Mouse (Mus musculus): ENCODE results near the gene Trib2. TPM values are rescaled to one million over a fixed set of nuclear protein-coding genes. Genes with fewer than 3 reads are reported as not detected.
A peak's percentile ranks its signal among the peaks of the same experiment; 100 is the strongest.

The Trib2 gene
- polyA plus RNA-seq, 1 experiment from 2014 or later = 33.6 TPM

GRCm38 (mm10) chr12:15812139-15812962, 4.4 kb downstream of the Trib2 start:
- Histone ChIP-seq H3K27ac (peak overlapping the region; percentile 30; the same call in 1 of the 2 replicates), H3K9me3 (no peaks in the 10 kb centered on the region), H3K27me3 (ENCODE audit: poor library complexity, severe bottlenecking) (no peaks in the 10 kb centered on the region), H3K4me1 (peaks cover 47% of the 10 kb centered on the region), H3K36me3 (replicated peaks) (peaks cover 29% of the 10 kb centered on the region), H3K4me3 (peak overlapping the region; percentile 80)
- no peak for DNase-seq (ENCODE audit: extremely low spot score, low spot score)
- WGBS = 82% methylated on average over 6 of the region's 6 CpGs

- H3K9me3 ChIP-seq = no peaks in the 10 kb centered on the region
- H3K27me3 ChIP-seq (ENCODE audit: poor library complexity, severe bottlenecking) = no peaks in the 10 kb centered on the region
- no peak for DNase-seq (ENCODE audit: extremely low spot score, low spot score)
- peak overlapping the region; percentile 80 for H3K4me3 ChIP-seq
- H3K27ac ChIP-seq = peak overlapping the region; percentile 30; the same call in 1 of the 2 replicates
- H3K36me3 ChIP-seq (replicated peaks) = peaks cover 36% of the 10 kb centered on the region
- 34% methylated on average over 4 of the region's 4 CpGs for WGBS
- peaks cover 42% of the 10 kb centered on the region for H3K4me1 ChIP-seq
Observed at GRCm38 (mm10) chr12:15811682-15812081, 5.0 kb downstream of the Trib2 start.

GRCm38 (mm10) chr12:15810926-15811325, 5.8 kb downstream of the Trib2 start:
- no peaks in the 10 kb centered on the region for H3K9me3 ChIP-seq
- 23% methylated on average over 7 of the region's 7 CpGs for WGBS
- H3K36me3 ChIP-seq (replicated peaks) = peaks cover 43% of the 10 kb centered on the region
- H3K4me3 ChIP-seq = peak overlapping the region; percentile 80; the same call in 1 of the 2 replicates
- DNase-seq (ENCODE audit: extremely low spot score, low spot score) = no peak
- no peaks in the 10 kb centered on the region for H3K27me3 ChIP-seq (ENCODE audit: poor library complexity, severe bottlenecking)
- peak overlapping the region; percentile 68 for H3K27ac ChIP-seq
- peaks cover 42% of the 10 kb centered on the region for H3K4me1 ChIP-seq

GRCm38 (mm10) chr12:15809657-15810056, 7.1 kb downstream of the Trib2 start:
- no peaks in the 10 kb centered on the region for H3K9me3 ChIP-seq
- peaks cover 56% of the 10 kb centered on the region for H3K36me3 ChIP-seq (replicated peaks)
- no peak for DNase-seq (ENCODE audit: extremely low spot score, low spot score)
- WGBS = 77% methylated on average over 7 of the region's 7 CpGs
- no peak overlapping the region for H3K4me3 ChIP-seq
- no peak overlapping the region for H3K27ac ChIP-seq
- H3K27me3 ChIP-seq (ENCODE audit: poor library complexity, severe bottlenecking) = no peaks in the 10 kb centered on the region
- H3K4me1 ChIP-seq = peaks cover 42% of the 10 kb centered on the region

GRCm38 (mm10) chr12:15809249-15809648, 7.5 kb downstream of the Trib2 start:
- Histone ChIP-seq H3K4me3 (no peak overlapping the region), H3K36me3 (replicated peaks) (peaks cover 60% of the 10 kb centered on the region), H3K27ac (no peak overlapping the region), H3K4me1 (peaks cover 42% of the 10 kb centered on the region), H3K27me3 (ENCODE audit: poor library complexity, severe bottlenecking) (no peaks in the 10 kb centered on the region), H3K9me3 (no peaks in the 10 kb centered on the region)
- 96% methylated on average over 4 of the region's 4 CpGs for WGBS
- no peak for DNase-seq (ENCODE audit: extremely low spot score, low spot score)

- no peak for DNase-seq (ENCODE audit: extremely low spot score, low spot score)
- Histone ChIP-seq H3K4me3 (no peak overlapping the region), H3K9me3 (no peaks in the 10 kb centered on the region), H3K4me1 (peaks cover 36% of the 10 kb centered on the region), H3K36me3 (replicated peaks) (peaks cover 70% of the 10 kb centered on the region), H3K27me3 (ENCODE audit: poor library complexity, severe bottlenecking) (no peaks in the 10 kb centered on the region), H3K27ac (no peak overlapping the region)
- 92% methylated on average over 5 of the region's 5 CpGs for WGBS
Observed at GRCm38 (mm10) chr12:15808186-15808800, 8.4 kb downstream of the Trib2 start.

- peaks cover 97% of the 10 kb centered on the region for H3K36me3 ChIP-seq (replicated peaks)
- no peak for DNase-seq (ENCODE audit: extremely low spot score, low spot score)
- WGBS = 70% methylated on average over 1 of the region's 1 CpGs
- H3K27ac ChIP-seq = no peak overlapping the region
- no peaks in the 10 kb centered on the region for H3K27me3 ChIP-seq (ENCODE audit: poor library complexity, severe bottlenecking)
- H3K9me3 ChIP-seq = no peaks in the 10 kb centered on the region
- peaks cover 19% of the 10 kb centered on the region for H3K4me1 ChIP-seq
- H3K4me3 ChIP-seq = no peak overlapping the region
Observed at GRCm38 (mm10) chr12:15804931-15805331, 11.8 kb downstream of the Trib2 start.

- H3K4me3 ChIP-seq = no peak overlapping the region
- H3K9me3 ChIP-seq = no peaks in the 10 kb centered on the region
- peaks cover 96% of the 10 kb centered on the region for H3K36me3 ChIP-seq (replicated peaks)
- peaks cover 14% of the 10 kb centered on the region for H3K4me1 ChIP-seq
- no peaks in the 10 kb centered on the region for H3K27me3 ChIP-seq (ENCODE audit: poor library complexity, severe bottlenecking)
- WGBS = 90% methylated on average over 5 of the region's 5 CpGs
- no peak for DNase-seq (ENCODE audit: extremely low spot score, low spot score)
- no peak overlapping the region for H3K27ac ChIP-seq
Observed at GRCm38 (mm10) chr12:15803936-15804438, 12.7 kb downstream of the Trib2 start.

- no peak for DNase-seq (ENCODE audit: extremely low spot score, low spot score)
- H3K27me3 ChIP-seq (ENCODE audit: poor library complexity, severe bottlenecking) = no peaks in the 10 kb centered on the region
- H3K9me3 ChIP-seq = no peaks in the 10 kb centered on the region
- WGBS = 92% methylated on average over 4 of the region's 4 CpGs
- no peak overlapping the region for H3K4me3 ChIP-seq
- H3K4me1 ChIP-seq = peaks cover 14% of the 10 kb centered on the region
- no peak overlapping the region for H3K27ac ChIP-seq
- peaks cover 95% of the 10 kb centered on the region for H3K36me3 ChIP-seq (replicated peaks)
Observed at GRCm38 (mm10) chr12:15801571-15801930, 15.2 kb downstream of the Trib2 start.

GRCm38 (mm10) chr12:15800914-15801570, 15.7 kb downstream of the Trib2 start:
- 61% methylated on average over 9 of the region's 9 CpGs for WGBS
- Histone ChIP-seq H3K27ac (no peak overlapping the region), H3K27me3 (ENCODE audit: poor library complexity, severe bottlenecking) (no peaks in the 10 kb centered on the region), H3K36me3 (replicated peaks) (peaks cover 95% of the 10 kb centered on the region), H3K4me1 (peaks cover 14% of the 10 kb centered on the region), H3K9me3 (no peaks in the 10 kb centered on the region), H3K4me3 (no peak overlapping the region)
- DNase-seq (ENCODE audit: extremely low spot score, low spot score) = no peak

- DNase-seq (ENCODE audit: extremely low spot score, low spot score) = no peak
- WGBS = 95% methylated on average over 4 of the region's 4 CpGs
- H3K4me3 ChIP-seq = no peak overlapping the region
- H3K27me3 ChIP-seq (ENCODE audit: poor library complexity, severe bottlenecking) = no peaks in the 10 kb centered on the region
- no peak overlapping the region for H3K27ac ChIP-seq
- H3K36me3 ChIP-seq (replicated peaks) = peaks cover 95% of the 10 kb centered on the region
- H3K4me1 ChIP-seq = peaks cover 14% of the 10 kb centered on the region
- no peaks in the 10 kb centered on the region for H3K9me3 ChIP-seq
Observed at GRCm38 (mm10) chr12:15800196-15800913, 16.4 kb downstream of the Trib2 start.

GRCm38 (mm10) chr12:15798019-15798418, 18.7 kb downstream of the Trib2 start:
- H3K4me3 ChIP-seq = no peak overlapping the region
- H3K9me3 ChIP-seq = no peaks in the 10 kb centered on the region
- no peaks in the 10 kb centered on the region for H3K27me3 ChIP-seq (ENCODE audit: poor library complexity, severe bottlenecking)
- peaks cover 95% of the 10 kb centered on the region for H3K36me3 ChIP-seq (replicated peaks)
- no peak overlapping the region for H3K27ac ChIP-seq
- H3K4me1 ChIP-seq = peaks cover 14% of the 10 kb centered on the region
- no peak for DNase-seq (ENCODE audit: extremely low spot score, low spot score)
- 80% methylated on average over 7 of the region's 7 CpGs for WGBS

All from forebrain, embryonic 10.5 days (tissue).